Mouse (Mus musculus): ENCODE results near the gene Plxnc1.

DNA sequence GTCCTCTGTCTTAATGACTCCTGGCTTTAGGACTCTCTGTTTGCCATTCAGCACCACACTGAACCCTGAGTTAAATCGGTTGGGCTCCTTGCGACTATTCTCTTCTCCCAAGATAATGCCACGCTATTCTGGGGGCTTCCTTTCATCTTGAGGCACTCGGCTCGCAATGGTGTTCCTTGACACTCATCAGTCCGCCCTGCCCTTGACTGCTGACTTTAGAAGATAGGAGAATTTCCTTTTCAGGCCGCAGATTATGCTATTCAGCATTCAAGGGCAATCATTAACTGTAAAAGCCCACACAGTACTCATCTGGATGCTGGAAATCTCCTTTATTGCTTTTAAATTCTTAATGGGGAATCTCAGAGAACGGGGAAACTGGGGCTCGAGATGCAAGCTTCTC lies 108.8 kb downstream of the Plxnc1 start:
- no peak for TF ChIP-seq USF1 (IDR thresholded peaks at IDR 0.05; ENCODE audit: low read depth, low read length)
- TF ChIP-seq CTCF (conservative IDR thresholded peaks at IDR 0.05 in 1 of 2, IDR thresholded peaks at IDR 0.05 in 1 of 2; ENCODE audit: low read depth in 2 of 2, low read length in 2 of 2) = no peak

All from CH12.LX (cell line).